Mouse (Mus musculus) telencephalon, adult 2 months (tissue): ENCODE data around the gene BC048679.
A peak's percentile ranks its signal among the peaks of the same experiment; 100 is the strongest.
"Not testable (repeated sequence)": the region's sequence is repeated elsewhere in the genome, so short reads cannot be mapped to it uniquely, and the experiment has no call there.

Source experiments
- DNase-seq: peaks from one replicate; pipeline ENCODE4 v3.0.0-alpha.2; 2011; ENCODE audit warnings: low read depth, low spot score

Gene BC048679

GRCm38 (mm10) chr7:81498181-81498580 is at the start of gene BC048679:
BC048679 (minus strand) TSS chr7:81498281.
- no peak for DNase-seq

- no peak for DNase-seq
These were observed 44.9 kb upstream of the BC048679 start for GRCm38 (mm10) chr7:81542934-81543333.

GRCm38 (mm10) chr7:81541924-81542524 is 43.9 kb upstream of the BC048679 start:
- DNase-seq, result no peak

DNA sequence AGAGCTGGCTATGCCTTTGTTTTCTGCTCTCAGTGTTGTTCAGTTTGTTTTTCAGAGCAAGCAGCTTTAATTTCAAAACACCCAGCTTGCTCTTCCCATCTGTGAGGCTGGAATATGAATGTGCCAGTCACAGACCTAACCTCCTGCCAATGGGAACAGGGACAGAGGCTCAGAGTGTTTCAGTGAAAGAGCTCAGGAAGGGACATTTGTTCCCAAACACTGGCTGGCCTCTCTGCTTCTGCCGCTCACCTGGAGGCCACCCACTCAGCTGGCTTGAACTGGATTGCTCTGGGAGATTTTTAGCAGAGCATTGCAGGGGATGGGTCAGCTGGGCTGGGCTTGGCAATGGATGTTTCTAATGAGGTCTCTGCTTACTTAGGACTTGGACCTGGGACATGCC is 42.9 kb upstream of the BC048679 start:
- no peak for DNase-seq

DNA sequence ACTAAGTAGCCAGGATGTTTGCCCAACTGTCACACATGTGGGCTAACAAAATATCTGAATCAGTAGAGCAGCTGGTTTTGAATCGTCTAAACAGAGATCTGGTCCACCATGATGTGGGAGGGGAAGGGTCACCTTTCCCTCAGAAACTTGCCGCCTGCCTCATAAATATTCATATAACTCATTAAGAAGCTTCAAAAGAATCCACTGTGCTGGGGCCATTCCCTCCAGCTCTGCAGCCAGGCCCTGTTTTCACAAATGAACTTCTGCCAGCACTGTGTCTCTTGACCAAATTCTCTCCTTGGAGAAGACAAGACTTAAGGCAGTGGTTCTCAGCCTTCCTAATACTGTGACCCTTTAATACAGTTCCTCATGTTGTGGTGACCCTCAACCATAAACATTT is 41.5 kb upstream of the BC048679 start:
- no peak for DNase-seq

DNA sequence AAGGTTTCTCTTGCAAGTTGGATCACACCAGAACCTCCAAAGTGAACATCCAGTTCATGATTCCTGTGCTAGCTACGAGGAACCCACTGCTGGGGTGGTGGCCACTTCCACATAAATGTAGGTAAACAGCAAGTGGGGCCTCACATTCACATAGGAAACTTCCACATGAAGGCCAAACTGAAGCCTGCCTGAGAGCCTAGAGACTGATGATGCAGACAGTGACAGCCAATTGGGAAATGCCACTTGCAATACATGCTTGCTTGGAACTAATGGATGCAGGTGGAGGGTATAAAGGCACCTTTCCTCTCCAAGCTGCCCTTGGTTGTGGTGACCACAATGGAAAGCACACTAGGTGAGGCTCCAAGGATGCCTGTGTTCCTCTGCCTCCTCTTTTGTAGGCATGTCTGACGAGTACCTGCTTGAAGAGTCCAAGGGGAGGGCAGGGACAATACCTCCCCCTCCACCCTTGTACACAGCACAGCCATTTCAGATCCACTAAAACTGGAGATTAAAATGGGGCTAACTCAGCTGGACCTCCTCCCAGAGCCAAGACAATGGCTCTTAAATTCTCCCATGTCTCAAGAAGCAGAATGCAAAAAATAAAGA is 40.1 kb upstream of the BC048679 start:
- DNase-seq, result no peak

DNA sequence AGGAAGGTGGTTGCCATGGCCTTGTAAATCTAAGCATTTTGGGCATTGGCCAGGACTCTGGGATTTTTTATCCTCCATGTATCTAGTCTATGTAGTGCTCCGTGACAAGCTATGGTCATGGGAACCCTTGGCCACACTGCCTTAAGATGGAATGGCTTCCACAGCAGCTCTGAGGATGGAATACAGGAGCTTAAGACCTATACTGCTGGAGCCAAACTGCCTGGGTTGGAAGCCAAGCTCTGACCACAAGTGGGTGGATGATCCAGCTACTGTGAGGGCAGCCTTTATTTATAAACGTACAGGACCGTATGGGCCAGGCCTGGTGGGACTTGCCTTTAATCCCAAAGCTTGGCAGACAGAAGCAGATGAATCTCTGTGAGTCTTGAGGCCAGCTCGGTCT is 38.4 kb upstream of the BC048679 start:
- DNase-seq, result no peak

DNA sequence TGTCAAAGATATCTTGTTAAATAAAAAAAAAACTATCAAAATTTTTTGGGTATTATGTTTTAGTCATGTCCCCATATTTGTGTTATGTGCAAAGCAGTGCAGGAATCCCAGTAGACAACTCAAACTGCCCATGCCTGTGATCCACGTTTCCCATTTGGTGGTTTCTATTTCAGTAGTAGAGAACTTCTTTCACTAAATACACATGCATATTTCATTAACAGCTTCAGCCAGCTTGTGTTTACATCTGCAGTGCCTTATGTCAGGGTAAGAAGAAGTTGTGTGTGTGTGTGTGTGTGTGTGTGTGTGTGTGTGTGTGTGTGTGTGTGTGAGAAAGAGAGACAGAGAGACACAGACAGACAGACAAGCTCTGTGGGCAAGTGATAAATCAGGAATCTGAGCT is 33.4 kb upstream of the BC048679 start:
- DNase-seq, result no peak

DNA sequence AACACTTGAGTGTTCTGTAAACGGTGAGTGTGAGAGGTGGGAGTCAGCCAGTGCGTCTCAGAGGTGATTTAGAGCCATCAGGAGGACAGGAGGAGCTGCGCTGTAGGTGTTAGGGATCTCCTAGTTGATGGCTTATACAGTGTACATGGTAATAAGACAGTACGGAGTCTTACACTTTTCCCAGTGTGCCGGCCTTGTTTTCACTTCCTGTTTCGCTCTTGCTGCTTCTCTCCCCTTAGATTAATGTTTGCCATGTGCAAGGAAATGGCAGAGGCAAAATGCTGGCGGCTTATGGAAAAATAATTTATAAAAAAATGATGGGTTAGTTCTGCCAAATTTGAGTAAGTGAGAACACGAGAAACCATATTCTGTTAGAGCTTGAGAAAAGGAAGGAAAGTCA is 30.8 kb upstream of the BC048679 start:
- DNase-seq, result no peak

GRCm38 (mm10) chr7:81523663-81524017 is 25.6 kb upstream of the BC048679 start:
- DNase-seq, result no peak

DNA sequence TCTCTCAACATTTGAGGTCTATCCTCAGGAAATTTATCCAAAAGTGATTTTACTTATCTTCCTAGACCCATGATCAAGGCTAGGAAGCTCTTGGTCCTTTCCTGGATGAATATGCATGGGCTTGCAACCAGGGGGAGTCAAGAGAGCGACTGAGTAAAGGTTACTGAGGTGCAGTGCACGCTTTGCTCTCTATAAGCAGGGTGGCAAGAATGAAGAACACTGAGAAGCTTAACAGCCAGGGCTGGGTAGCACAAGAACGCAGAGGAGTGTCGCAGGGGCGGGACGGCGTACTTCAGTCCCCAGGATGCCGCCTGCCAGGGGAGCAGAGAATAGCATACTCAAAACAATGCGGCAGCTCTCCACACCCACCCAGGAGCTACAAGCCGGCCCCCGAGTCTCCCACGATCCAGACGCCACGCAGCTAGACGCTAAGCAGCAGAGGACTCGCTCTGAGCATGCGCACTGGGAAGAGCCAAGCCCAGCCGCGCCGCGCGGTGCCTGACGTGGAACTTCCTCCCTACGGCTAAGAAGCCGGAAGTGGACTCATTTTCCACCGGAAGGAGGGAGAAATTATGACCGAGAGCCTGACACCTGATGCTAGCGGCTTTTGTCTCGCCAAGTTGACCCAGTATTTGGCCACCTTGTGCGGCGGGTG is 25.1 kb upstream of the BC048679 start:
- DNase-seq, result peak; percentile 96

- peak; percentile 51 for DNase-seq
These were observed 18.3 kb upstream of the BC048679 start for GRCm38 (mm10) chr7:81516154-81517030.

DNA sequence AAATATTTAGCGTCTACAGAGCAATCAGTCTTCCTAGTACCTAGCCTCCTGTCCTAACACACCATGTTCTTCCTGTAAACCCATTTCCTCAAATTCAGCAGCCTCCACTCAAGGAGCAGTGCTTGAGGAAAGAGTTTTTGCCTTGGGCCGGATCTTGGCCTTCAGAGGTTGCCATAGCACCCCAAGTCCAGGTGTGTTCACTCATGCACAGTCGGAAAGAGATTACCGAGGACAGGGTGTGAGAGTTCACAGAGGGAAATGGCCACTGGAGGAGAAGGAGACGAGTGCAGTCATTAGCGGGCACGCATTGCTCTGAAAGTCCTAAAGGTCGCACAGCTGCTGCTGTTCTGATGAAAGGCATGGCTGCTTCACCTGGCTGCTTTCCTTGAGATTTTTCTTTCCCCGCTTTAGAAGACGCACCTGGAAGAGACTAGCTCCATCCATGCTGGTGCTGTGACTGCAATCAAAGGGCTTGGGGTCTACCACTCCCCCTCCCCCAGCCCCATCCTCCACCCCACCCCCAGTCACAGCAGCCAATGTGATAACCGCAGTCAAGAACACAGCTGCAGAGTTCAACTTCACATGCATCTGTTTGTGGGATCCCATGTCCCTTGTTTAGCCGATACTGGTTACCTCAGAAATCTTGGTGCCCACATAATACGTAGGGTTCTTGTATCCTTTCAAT is 17.0 kb upstream of the BC048679 start:
- no peak for DNase-seq

DNA sequence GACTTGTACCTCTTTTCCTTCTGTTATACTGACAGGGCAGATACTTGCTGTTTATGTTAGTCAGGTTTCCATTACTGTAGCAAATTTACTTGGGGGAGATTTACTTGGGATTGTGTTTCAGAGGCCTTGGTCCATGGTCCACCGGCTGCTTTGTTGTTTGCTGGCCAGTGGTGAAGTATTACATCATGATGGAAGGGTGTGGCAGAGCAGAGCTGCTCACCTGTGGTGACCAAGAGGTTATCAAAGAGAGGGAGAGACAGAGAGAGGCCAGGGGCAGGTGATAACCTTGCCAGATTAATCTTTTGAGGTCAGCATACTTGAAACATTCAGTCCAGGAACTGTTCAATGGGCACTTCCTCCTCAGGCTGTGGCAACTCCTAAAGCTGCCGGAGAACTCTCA is 3.0 kb upstream of the BC048679 start:
- no peak for DNase-seq

GRCm38 (mm10) chr7:81497171-81497570 is 910 bp downstream of the BC048679 start:
- no peak for DNase-seq

GRCm38 (mm10) chr7:81493331-81494021 is 4.6 kb downstream of the BC048679 start, which contains the start of gene Ap3b2:
Ap3b2 (minus strand) TSS chr7:81493925.
- DNase-seq, result peak; percentile 67

DNA sequence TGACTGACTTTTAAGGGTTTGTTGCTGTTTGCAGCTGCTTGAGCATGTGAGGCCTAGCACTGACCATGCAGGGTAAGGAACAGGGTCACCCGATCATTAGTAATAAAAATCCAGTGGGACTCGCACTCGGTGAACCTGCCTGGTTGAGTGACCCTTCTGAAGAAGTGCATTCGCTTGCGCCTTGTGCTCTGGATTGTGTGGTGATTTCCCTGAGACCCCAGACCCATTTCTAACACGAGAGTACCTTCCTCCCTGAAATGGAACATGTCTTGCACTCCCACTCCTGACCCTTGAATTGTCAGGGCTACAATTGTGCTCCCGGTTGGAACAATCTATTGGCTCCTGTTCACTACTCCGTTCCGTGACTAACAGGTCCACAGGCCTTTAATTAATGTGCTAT is 5.5 kb downstream of the BC048679 start:
- no peak for DNase-seq

GRCm38 (mm10) chr7:81489649-81490048 is 8.4 kb downstream of the BC048679 start:
- no peak for DNase-seq

- no peak for DNase-seq
These were observed 17.3 kb downstream of the BC048679 start for GRCm38 (mm10) chr7:81480800-81481199.

- DNase-seq, result no peak
These were observed 18.5 kb downstream of the BC048679 start for GRCm38 (mm10) chr7:81479531-81480090.

DNA sequence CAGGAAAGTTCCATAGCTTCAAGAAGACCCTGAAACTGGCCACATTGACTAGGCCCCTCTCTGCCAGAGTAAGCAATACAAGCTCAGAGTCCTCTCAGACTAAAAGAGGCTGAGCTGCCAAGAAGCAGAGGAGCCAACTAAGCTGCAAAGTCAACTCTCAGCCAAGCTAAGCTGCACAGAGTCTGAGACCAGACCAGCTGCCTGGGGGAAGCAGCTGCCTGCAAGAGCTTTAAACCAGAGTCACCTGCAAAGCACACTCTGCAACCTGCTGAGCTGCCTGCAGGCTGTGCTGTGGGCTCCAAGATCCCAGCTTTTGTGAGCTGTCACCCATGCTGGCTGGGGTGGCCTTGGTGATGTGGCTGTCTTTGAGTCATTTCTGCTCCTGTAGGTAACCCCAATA is 19.8 kb downstream of the BC048679 start:
- DNase-seq, result not testable (repeated sequence)
